In genomic region chr3:114903924-114904438, GRCm38 (mm10) we compare ENCODE assay signal across 8 mouse cellular contexts. TPM values are rescaled to one million over a fixed set of nuclear protein-coding genes. Genes with fewer than 3 reads are reported as not detected.
DNase-seq lines count a peak whose midpoint lies in the region; ATAC-seq lines count a peak whose summit lies in the region.

Gene Olfm3, plus strand, starts transcription at chr3:114904078.

- H3K9me3 ChIP-seq in kidney, embryonic 15.5 days (replicated peaks), result no peaks in the 10 kb centered on the region
- H3K9me3 ChIP-seq in limb, embryonic 13.5 days, result no peaks in the 10 kb centered on the region

- peak within 1 kb of the TSS; percentile 45 for H3K4me2 ChIP-seq in kidney, embryonic 15.5 days
- H3K4me2 ChIP-seq in limb, embryonic 13.5 days (replicated peaks), result peak within 1 kb of the TSS; percentile 53

- H3K9ac ChIP-seq in kidney, embryonic 15.5 days, result no peak within 1 kb of the TSS
- H3K9ac ChIP-seq in limb, embryonic 13.5 days, result no peak within 1 kb of the TSS

- peaks cover 5% of the 10 kb centered on the region; the same call in 1 of the 2 replicates for H3K4me1 ChIP-seq in kidney, embryonic 15.5 days
- H3K4me1 ChIP-seq in limb, embryonic 13.5 days, result peaks cover 8% of the 10 kb centered on the region

- WGBS in kidney, embryonic 15.5 days, result 6% methylated on average over 20 of the region's 21 CpGs
- WGBS in limb, embryonic 13.5 days, result 6% methylated on average over 21 of the region's 21 CpGs

- 0 out of 2 replicates have a peak within 1 kb of the TSS, but pooled peaks have one; percentile 7 for H3K4me3 ChIP-seq in kidney, embryonic 15.5 days (replicated peaks)
- peak within 1 kb of the TSS; percentile 9; the same call in 1 of the 2 replicates for H3K4me3 ChIP-seq in limb, embryonic 13.5 days

- H3K27ac ChIP-seq in kidney, embryonic 15.5 days, result no peak within 1 kb of the TSS
- H3K27ac ChIP-seq in limb, embryonic 13.5 days, result no peak within 1 kb of the TSS

- ATAC-seq in kidney, embryonic 15.5 days (replicated peaks; ENCODE audit: low FRiP score), result peak; percentile 93
- ATAC-seq in limb, embryonic 13.5 days (ENCODE audit: low FRiP score, low read depth), result peak; percentile 92

- no peaks in the 10 kb centered on the region for H3K36me3 ChIP-seq in kidney, embryonic 15.5 days
- H3K36me3 ChIP-seq in limb, embryonic 13.5 days, result no peaks in the 10 kb centered on the region

- peak; percentile 6 for DNase-seq in ovary, postnatal 10 days (ENCODE audit: low spot score)
- DNase-seq in ovary, adult 18-20 months (ENCODE audit: low spot score), result no peak
- DNase-seq in cerebellum, postnatal 25 days, result peak; percentile 87 to 88
- peak; percentile 26 to 41 for DNase-seq in frontal cortex, postnatal 25 days (ENCODE audit: low spot score in 2 of 2)
- peak; percentile 66 for DNase-seq in right cerebral cortex, adult 18-20 months
- no peak for DNase-seq in B cell, adult 2 months

- 0 out of 2 replicates have a peak, but pooled peaks cover 4% of the 10 kb centered on the region for H3K27me3 ChIP-seq in kidney, embryonic 15.5 days
- H3K27me3 ChIP-seq in limb, embryonic 13.5 days, result peaks cover 11% of the 10 kb centered on the region; the same call in 1 of the 2 replicates

RNA-seq across cellular contexts. Expression of gene Olfm3, which starts in this region (rescaled TPM):
- polyA plus RNA-seq in kidney, embryonic 15.5 days (2015; fragmentation: Nextera tagmentation; extraction: Ambion mirVana), result 0.17 and 0.25 TPM in 2 replicates
- 0.29 and 0.38 TPM in 2 replicates for polyA plus RNA-seq in limb, embryonic 13.5 days (2015; fragmentation: Nextera tagmentation; extraction: Ambion mirVana)

Comparison
In these comparisons a context has a peak if more than half of its experiments do, and no peak if none do; other contexts are left out.
1. DNase-seq: peak in ovary, postnatal 10 days (single experiment), cerebellum, postnatal 25 days (2 of 2), frontal cortex, postnatal 25 days (2 of 2) and right cerebral cortex, adult 18-20 months (single experiment); none in ovary, adult 18-20 months (single experiment) and B cell, adult 2 months (0 of 2).
2. Peak in ATAC-seq, H3K4me3 ChIP-seq and H3K4me2 ChIP-seq in kidney, embryonic 15.5 days; RNA of the gene not detected or under 1 TPM.
3. Peak in ATAC-seq, H3K4me3 ChIP-seq and H3K4me2 ChIP-seq in limb, embryonic 13.5 days; RNA of the gene not detected or under 1 TPM.